Mouse (Mus musculus) sigmoid colon, adult 10 weeks (tissue): ENCODE data around the gene Mmp14. TPM values are rescaled to one million over a fixed set of nuclear protein-coding genes. Genes with fewer than 3 reads are reported as not detected.

ENCODE experiments used
- polyA plus RNA-seq: library from polyadenylated mRNA; stranded (reverse); fragments of 350-450 nt; fragmentation: Illumina TruSeq; extraction: RNeasy Lipid Tissue Mini Kit (QIAGEN cat#74804); gene quantifications from one replicate; pipeline ENCODE4 v1.2.3, GENCODE M21; 2014; ENCODE audit warnings: low read depth, low replicate concordance

Gene Mmp14
- 30.0 TPM for polyA plus RNA-seq

GRCm38 (mm10) chr14:54431334-54432077 is at the start of gene Mmp14:
Gene Mmp14, plus strand, starts transcription at chr14:54431612.

GRCm38 (mm10) chr14:54417623-54418081 is 13.8 kb upstream of the Mmp14 start, which contains the start of gene Slc7a7:
Gene Slc7a7, minus strand, starts transcription at chr14:54417780.

DNA sequence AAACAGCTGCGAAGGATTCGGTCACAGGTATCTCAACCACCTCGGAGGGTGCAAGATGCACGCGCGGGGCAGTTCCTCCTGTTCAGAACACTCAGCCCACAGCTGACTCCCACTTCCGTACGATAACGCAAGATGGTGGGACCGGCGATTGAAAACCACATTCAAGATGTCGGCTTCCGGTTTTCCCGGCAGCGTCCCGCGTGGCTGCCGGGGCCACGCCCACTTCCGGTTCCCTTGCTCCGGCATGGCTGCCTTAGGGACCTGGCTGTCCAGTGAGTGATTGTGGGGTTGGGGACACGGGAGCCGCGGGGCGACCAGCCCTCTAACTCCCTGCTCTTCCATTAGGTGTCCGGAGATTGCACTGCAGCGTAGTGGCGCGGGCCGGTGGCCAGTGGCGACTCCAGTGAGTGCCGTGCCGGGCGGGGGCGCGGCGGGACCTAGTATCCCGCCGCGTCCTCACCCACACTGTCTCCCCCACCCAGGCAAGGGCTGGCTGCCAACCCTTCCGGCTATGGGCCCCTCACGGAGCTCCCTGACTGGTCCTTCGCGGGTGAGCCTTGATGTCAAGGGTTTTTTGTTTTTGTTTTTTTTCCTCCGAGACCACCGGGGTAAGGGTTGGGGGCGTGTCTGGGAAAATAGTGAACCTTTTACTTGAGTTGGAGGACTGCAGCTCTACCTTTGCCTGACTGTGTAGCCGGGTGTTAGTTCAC is 4.6 kb upstream of the Mmp14 start, which contains the start of gene Mrpl52:
Mrpl52 (plus strand) TSS at position 221 of the 710 bp plus-strand sequence.

DNA sequence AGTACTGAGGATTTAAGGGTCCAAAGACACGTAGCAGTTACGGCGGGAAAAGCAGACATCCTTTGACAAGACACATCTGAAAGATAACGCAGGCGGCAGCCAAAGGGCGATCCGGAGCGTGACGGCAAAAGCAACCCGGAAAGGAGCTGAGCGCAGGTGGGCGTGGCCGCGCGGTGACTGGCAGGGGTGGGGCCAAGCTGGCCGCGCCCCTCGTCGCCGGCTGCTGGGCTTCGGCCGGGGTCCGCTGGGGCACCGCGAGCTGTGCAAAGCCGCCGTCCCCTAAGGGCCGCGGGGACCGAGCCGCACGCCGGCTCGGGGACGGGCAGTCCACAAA is 32.5 kb downstream of the Mmp14 start, which contains the start of gene Lrp10:
Lrp10 (plus strand) TSS at position 179 of the 334 bp plus-strand sequence.

DNA sequence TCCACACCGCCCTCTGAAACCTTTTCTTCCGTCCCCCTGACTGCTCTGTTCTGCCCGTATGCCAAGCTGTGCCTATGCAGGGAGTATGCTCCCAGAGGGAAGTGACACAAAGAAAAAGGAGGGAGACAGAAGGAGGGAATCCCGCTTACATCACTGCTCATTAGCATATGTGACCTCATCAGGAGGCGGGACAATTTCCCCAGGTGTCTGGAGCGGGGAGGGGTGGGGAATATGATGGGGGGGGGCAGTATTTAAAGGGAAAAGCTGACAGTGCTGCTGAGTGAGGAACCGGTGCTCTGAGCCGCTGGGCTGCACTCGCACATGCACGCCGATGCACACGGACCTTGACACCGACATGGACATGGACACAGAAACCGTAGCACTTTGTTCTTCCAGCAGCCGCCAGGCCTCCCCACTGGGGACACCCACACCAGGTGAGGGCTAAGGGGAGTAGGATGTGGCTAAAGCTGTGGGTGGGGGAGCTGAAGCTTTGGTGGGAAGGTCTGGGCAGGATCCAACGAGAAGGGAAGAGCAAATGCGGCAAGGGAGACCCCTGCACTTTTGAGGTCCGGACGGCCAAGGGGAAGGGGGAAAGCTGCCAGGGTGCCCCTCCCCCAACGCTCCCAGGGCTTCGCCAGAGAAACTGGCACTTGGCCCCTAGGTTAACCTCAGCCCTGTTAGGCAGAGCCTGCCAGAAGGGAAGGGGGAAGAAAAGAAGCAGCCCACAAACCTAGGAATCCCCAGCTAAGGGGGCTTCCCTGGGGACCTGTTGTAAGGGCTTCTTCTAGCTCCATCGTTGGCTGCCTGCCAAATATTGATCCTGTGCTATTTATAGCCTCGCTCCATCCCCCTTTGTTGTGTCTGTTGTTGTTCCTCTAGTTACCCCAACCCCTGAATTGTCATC is 44.8 kb downstream of the Mmp14 start, which contains the start of gene Rem2:
Rem2 (plus strand) TSS at position 160 of the 904 bp plus-strand sequence.

Other genes starting within 250 kb of the Mmp14 start
- gene Dad1, start 177.5 kb upstream of the Mmp14 start, polyA plus RNA-seq = 7.5 TPM
- gene Abhd4, start 177.4 kb upstream of the Mmp14 start, polyA plus RNA-seq = 13.7 TPM
- not detected for gene Olfr49, start 146.7 kb upstream of the Mmp14 start, polyA plus RNA-seq
- gene Oxa1l, start 70.8 kb upstream of the Mmp14 start, polyA plus RNA-seq = 15.8 TPM
- gene Slc7a7, start 13.8 kb upstream of the Mmp14 start, polyA plus RNA-seq = 5.1 TPM
- 54.2 TPM for gene Mrpl52, start 4.7 kb upstream of the Mmp14 start, polyA plus RNA-seq
- 6.7 TPM for gene Lrp10, start 32.5 kb downstream of the Mmp14 start, polyA plus RNA-seq
- 0.38 TPM for gene Rem2, start 44.5 kb downstream of the Mmp14 start, polyA plus RNA-seq
- 37.2 TPM for gene Prmt5, start 85.9 kb downstream of the Mmp14 start, polyA plus RNA-seq
- gene Haus4, start 123.0 kb downstream of the Mmp14 start, polyA plus RNA-seq = 2.8 TPM
- gene Ajuba, start 145.9 kb downstream of the Mmp14 start, polyA plus RNA-seq = 1.6 TPM
- 2.6 TPM for gene 4931414P19Rik, start 174.4 kb downstream of the Mmp14 start, polyA plus RNA-seq
- gene Psmb5, start 186.4 kb downstream of the Mmp14 start, polyA plus RNA-seq = 1.9 TPM
- gene Psmb11, start 189.8 kb downstream of the Mmp14 start, polyA plus RNA-seq = not detected
- not detected for gene Gm17606, start 209.3 kb downstream of the Mmp14 start, polyA plus RNA-seq
- gene Cdh24, start 209.8 kb downstream of the Mmp14 start, polyA plus RNA-seq = 0.32 TPM